Mouse (Mus musculus) lung, postnatal 0 days (tissue): ENCODE measurements around the gene Ptger2. TPM values are rescaled to one million over a fixed set of nuclear protein-coding genes. Genes with fewer than 3 reads are reported as not detected.
A peak's percentile ranks its signal among the peaks of the same experiment; 100 is the strongest.

Experiments used
- ATAC-seq: fragments of 200-750 bp; cut with Nextera tagmentation; 2 replicates; pipeline ENCODE4 v1.8.0; 2017; ENCODE audit warnings: moderate library complexity
- DNase-seq: peaks from one replicate; pipeline ENCODE4 v3.0.0-alpha.2; 2016; ENCODE audit warnings: low spot score
- H3K27ac ChIP-seq: fragments of 300-500 bp; sonication (generic); 2 replicates; pipeline ENCODE4 v1.5.1; 2014; ENCODE audit warnings: antibody characterized with exemption, mild to moderate bottlenecking, low read length, mixed read lengths
- H3K27me3 ChIP-seq: fragments of 300-500 bp; sonication (generic); replicated peaks from 2 replicates; pipeline ENCODE4 v1.6.1; 2014; ENCODE audit warnings: low read length, mixed read lengths; ENCODE audit not compliant: insufficient read depth
- H3K36me3 ChIP-seq: fragments of 300-500 bp; sonication (generic); 2 replicates; pipeline ENCODE4 v1.6.1; 2014; ENCODE audit warnings: low read length, mixed read lengths; ENCODE audit not compliant: insufficient read depth
- H3K4me1 ChIP-seq: fragments of 300-500 bp; sonication (generic); 2 replicates; pipeline ENCODE4 v1.6.1; 2014; ENCODE audit warnings: antibody characterized with exemption, low read depth, low read length, mixed read lengths; ENCODE audit not compliant: insufficient read depth
- H3K4me2 ChIP-seq: fragments of 300-500 bp; sonication (generic); replicated peaks from 2 replicates; pipeline ENCODE4 v1.6.1; 2014; ENCODE audit warnings: low read depth, mild to moderate bottlenecking, low read length, moderate library complexity, mixed read lengths
- H3K4me3 ChIP-seq: fragments of 300-500 bp; sonication (generic); 2 replicates; pipeline ENCODE4 v1.5.1; 2014; ENCODE audit warnings: low read depth, low read length
- H3K9ac ChIP-seq: fragments of 300-500 bp; sonication (generic); replicated peaks from 2 replicates; pipeline ENCODE4 v1.6.1; 2014; ENCODE audit warnings: low read depth, mild to moderate bottlenecking
- H3K9me3 ChIP-seq: fragments of 300-500 bp; sonication (generic); 2 replicates; pipeline ENCODE4 v1.6.1; 2016; ENCODE audit warnings: low read length, mixed read lengths
- CTCF ChIP-seq: IDR thresholded peaks from 2 replicates; pipeline ENCODE4 v1.5.1; 2016; ENCODE audit warnings: antibody characterized with exemption, mild to moderate bottlenecking
- EP300 ChIP-seq: IDR thresholded peaks from 2 replicates; pipeline ENCODE4 v1.6.1; 2016; ENCODE audit warnings: antibody characterized with exemption, mild to moderate bottlenecking, control low read depth
- WGBS: fragments of 180-500 bp; shearing (Covaris S2); extraction: QIAGEN DNeasy Blood & Tissue Kit; methylation state at CpG from one replicate; pipeline ENCODE4 v1.1.7; 2014; 5-methylcytosine and 5-hydroxymethylcytosine counted together
- microRNA counts: library from miRNA; unstranded; fragments of <30 nt; microRNA quantifications from one replicate; lab custom pipeline; 2015
- microRNA-seq: library from miRNA; unstranded; fragments of <30 nt; microRNA quantifications from one replicate; pipeline ENCODE4, GENCODE M21; 2016
- polyA plus RNA-seq: library from polyadenylated mRNA; unstranded; fragments of >200 nt; fragmentation: Nextera tagmentation; extraction: Ambion mirVana; gene quantifications from 2 replicates; pipeline ENCODE4 v1.2.1, GENCODE M21; 2015

Gene Ptger2
- polyA plus RNA-seq, 1 experiment from 2014 or later = 13.9 TPM

DNA sequence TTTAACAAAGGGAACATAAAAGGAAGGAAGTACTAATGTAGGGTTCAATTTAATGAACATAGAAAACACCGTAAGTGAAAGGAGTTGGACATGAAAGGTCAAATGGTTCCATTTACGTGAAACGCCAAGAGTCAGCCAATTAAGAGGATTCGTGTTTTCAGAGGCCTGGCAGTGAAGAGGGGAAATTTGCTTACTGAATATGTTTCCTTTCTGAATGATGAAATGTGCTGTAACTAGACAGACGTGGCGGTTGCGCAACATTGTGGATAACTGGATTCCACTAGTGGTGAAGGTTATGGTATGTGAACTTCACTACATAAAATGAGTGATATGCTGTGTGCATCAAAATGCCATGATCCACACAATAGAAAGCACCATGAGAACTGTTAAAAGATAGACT is 50.1 kb downstream of the Ptger2 start:
- DNase-seq = peak; percentile 76
- no peaks in the 10 kb centered on the region for H3K9me3 ChIP-seq
- no peaks in the 10 kb centered on the region for H3K27me3 ChIP-seq
- WGBS = 43% methylated on average over 7 of the region's 7 CpGs
- TF ChIP-seq EP300 (no peak), CTCF (no peak)
- no peaks in the 10 kb centered on the region for H3K36me3 ChIP-seq
- H3K4me1 ChIP-seq = no peaks in the 10 kb centered on the region
- no peak overlapping the region for H3K27ac ChIP-seq
- no peak overlapping the region for H3K9ac ChIP-seq
- ATAC-seq = no peak; the same call in 1 of the 2 replicates
- no peak overlapping the region for H3K4me2 ChIP-seq
- no peak overlapping the region for H3K4me3 ChIP-seq

DNA sequence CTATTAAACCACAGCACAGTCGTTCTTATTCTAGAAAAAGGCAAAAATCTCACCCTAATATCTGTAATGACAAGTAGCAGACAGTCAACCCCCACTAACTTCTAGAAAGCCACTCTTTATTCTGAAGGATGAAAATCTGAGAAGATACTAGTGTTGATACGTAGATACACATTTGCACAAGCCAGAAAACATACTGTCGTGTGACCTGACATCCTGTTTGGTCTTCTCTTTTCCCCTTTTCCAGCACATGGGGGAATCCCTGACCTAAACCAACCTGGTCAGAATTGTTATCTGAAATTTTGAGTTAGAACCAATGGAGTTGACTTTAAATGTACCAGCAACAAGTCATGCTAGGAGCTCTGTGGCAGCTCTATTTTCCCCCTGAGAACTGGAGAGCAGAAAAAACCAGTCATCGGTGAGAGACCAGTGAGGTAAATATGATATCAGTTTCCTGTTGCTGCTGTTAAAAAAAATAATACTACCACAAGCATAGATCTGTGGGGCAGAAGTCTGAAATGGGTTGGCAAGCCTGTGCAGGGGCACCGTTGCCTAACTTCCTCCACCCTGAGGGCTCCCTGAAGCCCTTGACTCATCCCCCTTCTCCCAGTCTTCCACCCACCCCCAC is 53.0 kb downstream of the Ptger2 start:
- Histone ChIP-seq H3K9ac (no peak overlapping the region), H3K27me3 (no peaks in the 10 kb centered on the region), H3K4me2 (no peak overlapping the region), H3K9me3 (no peaks in the 10 kb centered on the region), H3K4me3 (no peak overlapping the region), H3K4me1 (no peaks in the 10 kb centered on the region), H3K27ac (no peak overlapping the region), H3K36me3 (no peaks in the 10 kb centered on the region)
- DNase-seq (no peak), ATAC-seq (no peak)
- TF ChIP-seq EP300 (no peak), CTCF (no peak)
- WGBS = 69% methylated on average over 5 of the region's 5 CpGs

DNA sequence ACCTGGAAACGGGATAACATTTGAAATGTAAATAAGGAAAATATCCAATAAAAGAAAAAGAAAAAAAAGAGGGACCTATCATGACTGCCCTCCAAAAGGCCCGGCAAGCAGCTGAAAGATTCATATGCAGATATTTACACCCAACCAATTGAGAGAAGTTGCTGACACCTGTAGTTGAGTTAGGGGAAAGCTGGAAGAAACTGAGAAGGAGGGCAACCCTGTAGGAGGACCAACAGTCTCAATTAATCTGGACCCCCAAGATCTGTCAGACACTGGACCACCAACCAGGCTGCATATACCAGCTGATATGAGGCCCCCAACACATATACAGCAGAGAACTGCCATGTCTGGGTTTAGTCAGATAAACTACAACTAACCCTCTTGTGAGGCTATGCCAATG is 60.1 kb downstream of the Ptger2 start:
- ATAC-seq (no peak), DNase-seq (no peak)
- H3K4me3 ChIP-seq = no peak overlapping the region
- no peaks in the 10 kb centered on the region for H3K36me3 ChIP-seq
- TF ChIP-seq EP300 = no peak
- H3K9me3 ChIP-seq = no peaks in the 10 kb centered on the region
- H3K4me1 ChIP-seq = no peaks in the 10 kb centered on the region
- no peak overlapping the region for H3K4me2 ChIP-seq
- no peaks in the 10 kb centered on the region for H3K27me3 ChIP-seq
- no peak overlapping the region for H3K9ac ChIP-seq
- WGBS = 66% methylated on average over 2 of the region's 2 CpGs
- H3K27ac ChIP-seq = no peak overlapping the region

DNA sequence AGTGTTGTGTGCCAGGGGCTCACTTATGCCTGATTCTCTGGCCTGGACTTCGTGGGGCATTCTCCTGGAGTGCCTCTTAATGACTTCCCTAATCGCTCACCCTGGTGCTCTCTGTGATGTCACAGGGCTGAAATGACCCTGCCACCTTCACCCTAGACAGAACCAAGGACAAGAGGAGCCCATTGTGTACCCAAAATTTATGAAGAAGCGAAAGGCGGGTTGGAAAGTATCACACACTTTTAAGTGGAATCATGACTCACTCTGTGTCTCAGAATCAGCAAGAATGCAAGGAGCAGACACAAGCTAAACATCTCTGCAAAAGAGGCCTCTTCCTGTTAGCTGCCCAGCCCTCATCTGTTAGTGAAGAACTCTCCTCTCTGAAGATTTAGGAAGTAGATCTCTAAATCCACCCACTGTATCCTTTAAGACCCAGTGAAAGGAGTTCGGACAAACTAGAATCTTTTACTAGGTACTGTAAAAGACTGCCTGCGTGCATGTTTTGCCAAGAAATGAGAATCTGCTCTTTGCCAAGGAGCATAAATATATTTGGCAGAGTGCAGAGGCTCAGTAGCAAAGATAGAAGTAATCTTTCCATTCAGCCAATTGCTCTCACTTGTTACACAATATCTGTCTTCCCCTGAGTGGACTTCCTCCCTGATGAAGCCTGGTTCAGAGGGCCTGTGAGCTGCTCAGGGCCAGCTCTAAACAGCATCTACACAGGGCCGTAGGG is 61.9 kb downstream of the Ptger2 start:
- WGBS = 38% methylated on average over 7 of the region's 7 CpGs
- H3K4me2 ChIP-seq = no peak overlapping the region
- DNase-seq = peak; percentile 88
- no peaks in the 10 kb centered on the region for H3K36me3 ChIP-seq
- ATAC-seq = peak; percentile 92
- no peaks in the 10 kb centered on the region for H3K4me1 ChIP-seq
- H3K27me3 ChIP-seq = no peaks in the 10 kb centered on the region
- H3K9ac ChIP-seq = no peak overlapping the region
- no peaks in the 10 kb centered on the region for H3K9me3 ChIP-seq
- TF ChIP-seq EP300 = no peak; the same call in 1 of the 2 replicates
- no peak for TF ChIP-seq CTCF
- peak overlapping the region; percentile 77 for H3K27ac ChIP-seq
- H3K4me3 ChIP-seq = no peak overlapping the region

DNA sequence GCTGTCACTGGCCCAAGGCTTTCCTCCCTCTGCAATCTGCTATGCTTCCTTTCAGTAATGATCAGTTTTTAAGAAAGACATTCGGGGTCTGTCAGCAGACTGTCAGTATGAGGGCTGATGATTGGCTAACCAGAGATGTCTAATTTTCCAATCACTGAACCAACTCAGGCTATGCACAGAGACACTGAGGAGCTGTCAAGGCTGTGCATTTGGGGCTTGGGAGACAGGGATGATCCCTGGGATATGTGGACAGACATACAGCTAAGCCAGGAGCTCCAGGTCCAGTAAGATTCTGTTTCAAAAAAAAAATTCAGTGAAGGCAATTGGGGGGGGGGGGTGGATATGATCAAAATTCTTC is 62.4 kb downstream of the Ptger2 start:
- Histone ChIP-seq H3K36me3 (no peaks in the 10 kb centered on the region), H3K4me1 (no peaks in the 10 kb centered on the region), H3K9me3 (no peaks in the 10 kb centered on the region), H3K9ac (no peak overlapping the region), H3K27ac (peak overlapping the region; percentile 77), H3K4me2 (no peak overlapping the region), H3K4me3 (no peak overlapping the region), H3K27me3 (no peaks in the 10 kb centered on the region)
- no peak for DNase-seq
- WGBS = 45% methylated on average over 1 of the region's 1 CpGs
- TF ChIP-seq EP300 (0 out of 2 replicates have a peak, but pooled peaks have one; percentile 12), CTCF (no peak)
- no peak for ATAC-seq

DNA sequence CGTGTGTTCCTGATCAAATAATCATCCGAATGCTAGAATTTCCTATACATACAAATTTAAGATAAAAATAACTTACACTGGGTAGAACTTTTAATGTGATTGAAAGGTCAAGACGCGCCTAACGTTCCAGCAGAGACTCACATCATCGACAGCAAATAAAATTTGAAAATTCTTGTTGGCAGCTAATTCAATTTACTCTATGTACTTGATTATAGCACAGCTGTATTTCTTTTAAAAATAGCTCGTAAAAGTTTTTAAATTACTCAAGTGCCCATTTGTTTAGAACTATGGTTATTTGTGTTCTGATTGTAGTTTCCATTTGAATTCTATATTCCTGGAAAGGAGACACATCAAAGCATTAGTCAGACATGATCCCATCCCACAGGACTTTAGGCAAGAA is 63.1 kb downstream of the Ptger2 start:
- Histone ChIP-seq H3K36me3 (no peaks in the 10 kb centered on the region), H3K27me3 (no peaks in the 10 kb centered on the region), H3K4me2 (no peak overlapping the region), H3K9ac (no peak overlapping the region), H3K9me3 (no peaks in the 10 kb centered on the region), H3K4me1 (no peaks in the 10 kb centered on the region), H3K27ac (peak overlapping the region; percentile 77; the same call in 1 of the 2 replicates), H3K4me3 (no peak overlapping the region)
- TF ChIP-seq EP300 = peak; percentile 47; the same call in 1 of the 2 replicates
- TF ChIP-seq CTCF = no peak
- DNase-seq (peak; percentile 84), ATAC-seq (peak; percentile 48)
- WGBS = 55% methylated on average over 7 of the region's 7 CpGs

MicroRNAs encoded within 50 kb of the gene (microRNA counts, 519-probe panel; counts per million panel counts)
- not detected for microRNA mmu-miR-327 (lab: Ali Mortazavi, UCI)

Small RNA genes lying within 50 kb of the gene (microRNA-seq; reads per million reads assigned to microRNA genes)
- gene Mir327 = not detected

Other genes starting within 250 kb of the Ptger2 start
- not detected in 2 replicates for gene Gm8267, start 237.9 kb upstream of the Ptger2 start, polyA plus RNA-seq
- 0.10 and 0.11 TPM in 2 replicates for gene Ptgdr, start 128.8 kb upstream of the Ptger2 start, polyA plus RNA-seq
- gene Gpr137c, start 231.5 kb downstream of the Ptger2 start, polyA plus RNA-seq = 1.8 and 2.0 TPM in 2 replicates
- gene Txndc16, start 232.1 kb downstream of the Ptger2 start, polyA plus RNA-seq = 9.4 and 14.0 TPM in 2 replicates